Mouse (Mus musculus) erythroid progenitor cell, adult 5-6 weeks (primary cell): ENCODE results near the gene Sf3a3. TPM values are rescaled to one million over a fixed set of nuclear protein-coding genes. Genes with fewer than 3 reads are reported as not detected.
A peak's percentile ranks its signal among the peaks of the same experiment; 100 is the strongest.

Experiments
- ATAC-seq: replicated peaks from 2 replicates; pipeline ENCODE4 v1.8.0; 2016; ENCODE audit warnings: moderate number of reproducible peaks, mild to moderate bottlenecking, moderate TSS enrichment, inconsistent platforms; ENCODE audit not compliant: poor library complexity, low FRiP score, severe bottlenecking
- total RNA-seq, 2 experiments: library from RNA; stranded (forward) in 1 of 2; stranded (reverse) in 1 of 2; fragments of 150-400 nt in 1 of 2; fragments of 186-747, 209-891 nt in 1 of 2; gene quantifications; 2 replicates each; pipeline versions ENCODE4 v1.2.3 to v1.2.4; 2015 to 2017; ENCODE audit warnings: low replicate concordance in 2 of 2

Sf3a3 gene
- 21.3 and 37.7 TPM in 2 replicates for total RNA-seq (2015; ENCODE audit: low replicate concordance)
- total RNA-seq (2017; ENCODE audit: low replicate concordance) = 43.6 and 54.1 TPM in 2 replicates

DNA sequence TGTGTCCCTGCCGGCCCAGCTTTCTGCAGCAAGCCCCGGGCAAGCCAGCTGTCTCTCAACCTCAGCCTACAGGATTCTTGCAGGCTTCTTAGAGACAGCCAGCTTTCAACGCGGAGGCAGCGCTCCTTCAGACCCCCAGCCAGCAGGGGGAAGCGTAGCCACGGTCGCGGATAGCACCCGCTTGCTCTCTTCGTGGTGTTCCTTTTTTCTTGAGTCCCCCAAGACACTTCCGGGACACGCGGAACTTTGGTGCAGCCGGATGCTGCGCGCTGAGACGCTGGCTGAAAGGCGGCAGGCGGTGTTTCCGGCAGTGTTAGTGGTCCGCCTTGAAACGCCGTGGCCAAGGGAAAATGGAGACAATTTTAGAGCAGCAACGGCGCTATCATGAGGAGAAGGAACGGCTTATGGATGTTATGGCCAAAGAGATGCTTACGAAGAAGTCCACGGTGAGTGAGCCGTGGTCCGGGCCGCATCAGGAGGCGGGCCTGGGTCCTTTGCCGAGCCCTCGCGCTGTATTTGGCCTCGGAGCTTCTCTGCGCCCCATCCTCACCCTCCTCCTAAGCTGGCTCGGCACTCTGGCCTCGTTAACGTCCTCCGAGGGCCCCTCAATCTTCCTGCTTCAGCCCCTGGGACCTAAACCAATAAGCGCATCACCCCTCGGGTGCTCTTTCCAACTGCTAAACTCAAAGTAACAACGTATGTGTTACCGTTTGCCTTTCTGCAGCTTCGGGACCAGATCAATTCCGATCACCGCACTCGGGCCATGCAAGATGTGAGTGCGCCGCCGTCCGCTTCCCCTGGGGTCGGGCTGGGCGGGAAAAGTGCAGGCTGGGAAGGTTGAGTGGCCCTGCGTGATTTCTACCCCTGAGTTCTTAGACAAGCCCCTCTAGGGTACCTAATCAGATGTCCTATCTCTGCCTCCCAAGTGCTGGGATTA is at the start of gene Sf3a3:
Gene Sf3a3 (plus strand): TSS at position 232 of the 937 bp plus-strand sequence.
- peak; percentile 93 for ATAC-seq

DNA sequence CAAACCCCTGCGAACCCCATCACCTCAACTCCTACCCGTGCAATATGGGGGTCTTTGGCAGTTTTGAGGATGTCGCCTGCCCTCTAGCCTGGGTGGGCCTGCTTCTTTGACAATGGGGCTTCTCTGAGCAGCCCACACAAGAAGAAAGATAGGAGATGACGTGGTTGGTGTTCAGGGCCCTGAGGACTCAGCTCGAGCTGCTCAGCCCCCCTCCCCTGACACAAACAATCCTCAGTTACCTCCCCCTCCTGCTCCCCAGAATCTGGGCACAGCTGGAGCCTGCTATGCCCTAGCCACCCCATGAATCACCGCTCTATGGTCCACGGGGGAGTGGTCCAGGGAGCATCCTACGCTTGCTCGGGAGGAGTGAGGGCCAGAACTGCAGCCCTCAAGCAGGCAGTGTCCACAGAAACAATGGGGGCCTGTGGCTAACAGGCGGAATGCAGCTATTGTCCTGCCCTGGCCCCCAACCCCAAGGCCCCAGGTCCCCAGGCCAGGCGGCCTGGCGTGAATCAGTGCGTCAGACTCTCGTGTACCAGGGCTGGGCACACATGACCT is 47.0 kb upstream of the Sf3a3 start:
- ATAC-seq = no peak

DNA sequence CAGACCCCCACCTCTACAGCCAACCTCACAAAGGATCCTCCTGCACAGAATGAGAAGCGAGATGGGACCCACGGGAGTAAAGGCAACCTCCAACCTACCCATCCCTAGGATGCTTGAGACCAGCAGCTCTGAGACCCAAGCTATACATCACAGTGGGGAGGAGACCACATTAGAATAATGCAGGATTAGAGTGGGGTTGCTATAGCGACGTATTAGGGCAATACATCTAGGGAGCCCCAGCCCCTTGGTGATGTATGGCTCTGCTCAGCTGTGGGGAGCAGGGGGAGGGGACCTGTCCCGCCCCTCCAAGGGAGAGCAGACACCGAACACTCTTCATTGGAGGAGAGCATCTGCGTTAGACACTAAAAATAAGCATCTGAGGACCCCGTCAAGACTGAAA is 46.5 kb upstream of the Sf3a3 start:
- ATAC-seq = no peak

DNA sequence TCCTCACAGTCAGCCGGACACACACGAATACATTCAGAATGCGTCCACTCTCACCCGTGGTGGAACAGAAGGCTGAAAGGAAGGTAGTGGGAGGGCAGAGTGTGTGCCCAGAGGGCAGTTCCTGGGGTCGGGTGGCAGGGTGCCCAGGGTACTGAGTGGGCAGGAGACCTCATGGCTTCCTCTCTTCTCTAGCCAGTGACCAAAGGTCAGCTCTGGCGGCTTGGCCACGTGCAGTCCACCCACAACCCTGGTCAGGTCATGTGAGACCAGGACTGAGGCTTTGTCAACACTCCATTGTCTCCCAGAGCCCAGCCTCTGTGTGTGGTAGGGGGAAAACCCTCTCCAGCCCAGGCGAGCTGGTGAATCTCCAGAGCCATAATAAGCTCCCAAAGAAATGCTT is 44.3 kb upstream of the Sf3a3 start:
- ATAC-seq = no peak

DNA sequence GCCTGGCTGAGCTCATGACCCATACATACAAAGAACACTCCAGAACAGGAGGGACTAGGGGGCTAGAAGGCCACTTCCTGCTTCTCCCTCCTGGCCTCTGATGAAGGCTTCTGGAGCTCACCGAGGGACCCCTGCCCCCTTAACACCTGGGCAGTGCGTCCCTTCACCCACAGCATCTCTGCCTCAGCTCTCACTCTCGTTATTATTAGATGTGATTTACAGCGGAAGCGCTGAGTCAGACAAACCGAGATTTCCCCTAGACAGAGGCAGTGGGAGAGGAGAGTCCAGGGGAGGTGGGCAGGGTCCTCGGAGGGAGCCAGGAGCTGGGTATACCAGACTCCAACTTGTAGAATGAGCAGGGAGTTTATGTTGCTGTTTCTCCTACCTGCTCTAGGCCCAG is 43.0 kb upstream of the Sf3a3 start:
- ATAC-seq = no peak

DNA sequence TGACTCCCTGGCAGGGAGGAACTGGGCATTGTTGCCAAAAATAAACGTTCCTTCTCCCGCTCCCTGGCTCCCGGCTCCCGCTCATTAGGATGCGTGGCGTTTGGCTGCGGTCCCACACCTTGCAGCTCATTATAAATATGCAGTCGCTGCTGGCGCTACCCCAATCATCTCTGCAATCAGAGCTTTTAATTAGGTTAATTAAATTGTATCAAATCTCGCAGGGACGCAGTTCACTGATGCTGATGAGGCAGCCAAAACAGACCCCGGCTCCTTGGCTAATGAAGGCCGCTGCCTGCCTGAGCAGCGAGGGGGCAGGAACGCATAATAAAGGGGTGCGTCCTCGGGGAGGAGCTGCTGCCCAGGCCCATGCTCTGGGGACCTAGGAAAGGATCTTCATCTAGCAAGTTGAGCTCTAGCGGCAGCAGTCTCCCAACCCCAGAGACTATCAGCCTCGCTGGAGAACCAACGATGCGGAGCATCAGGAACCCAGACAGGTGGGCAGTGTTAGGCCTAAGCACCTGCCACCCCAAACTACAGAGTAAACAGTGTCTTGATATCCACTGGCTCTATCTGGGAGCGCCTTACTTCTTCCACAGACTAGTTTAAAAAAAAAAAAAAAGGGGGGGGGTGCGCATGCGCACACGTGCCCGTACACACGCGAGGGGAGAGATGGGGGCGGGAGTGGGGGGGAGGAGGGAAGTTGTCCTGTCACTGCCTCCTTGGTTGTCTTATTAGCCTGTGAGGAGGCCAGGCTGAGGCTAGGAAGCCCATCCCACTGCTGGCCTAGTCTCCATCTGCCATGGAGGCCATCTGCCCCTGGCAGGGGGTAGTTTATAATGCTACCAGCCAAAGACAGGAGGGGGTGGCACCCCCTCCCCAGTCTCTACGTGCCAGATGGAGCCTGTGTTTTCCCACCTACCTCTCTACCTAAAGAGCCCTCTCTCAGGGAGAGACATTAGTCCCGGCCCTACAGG is 41.9 kb upstream of the Sf3a3 start:
- ATAC-seq = no peak

DNA sequence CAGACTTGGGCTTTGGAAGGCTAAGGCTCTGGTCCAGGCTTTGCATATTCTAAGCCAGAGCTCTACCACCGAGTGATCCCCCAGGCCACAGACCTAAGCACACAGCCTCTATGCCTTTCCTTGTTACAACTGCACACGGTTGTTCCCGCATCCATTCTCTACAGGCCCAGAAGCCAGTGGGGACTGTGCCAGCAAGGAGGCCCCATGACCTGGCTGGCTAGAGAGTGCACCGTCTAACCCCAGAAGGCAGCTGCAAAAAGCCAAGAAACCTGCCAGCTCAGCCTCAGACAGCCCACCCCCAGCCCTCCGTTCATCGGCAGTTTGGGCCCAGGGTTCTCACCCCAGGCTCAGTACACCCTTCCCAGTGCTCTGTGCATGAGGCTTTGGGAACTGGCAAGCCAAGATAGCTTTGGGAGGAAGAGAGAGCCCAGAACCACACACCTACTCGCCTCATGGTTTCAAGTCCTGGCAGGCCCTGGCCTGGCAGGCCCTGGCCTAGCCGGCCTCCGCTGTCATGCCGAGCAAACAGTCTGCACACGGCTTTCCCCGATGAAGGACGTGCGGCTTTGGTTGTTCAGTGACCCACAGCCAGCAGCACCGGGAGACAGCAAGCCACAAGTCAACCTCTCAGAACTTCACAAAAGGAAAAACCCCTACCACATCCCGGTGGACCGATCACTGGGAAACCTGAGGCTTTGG is 40.1 kb upstream of the Sf3a3 start:
- ATAC-seq = peak; percentile 36

DNA sequence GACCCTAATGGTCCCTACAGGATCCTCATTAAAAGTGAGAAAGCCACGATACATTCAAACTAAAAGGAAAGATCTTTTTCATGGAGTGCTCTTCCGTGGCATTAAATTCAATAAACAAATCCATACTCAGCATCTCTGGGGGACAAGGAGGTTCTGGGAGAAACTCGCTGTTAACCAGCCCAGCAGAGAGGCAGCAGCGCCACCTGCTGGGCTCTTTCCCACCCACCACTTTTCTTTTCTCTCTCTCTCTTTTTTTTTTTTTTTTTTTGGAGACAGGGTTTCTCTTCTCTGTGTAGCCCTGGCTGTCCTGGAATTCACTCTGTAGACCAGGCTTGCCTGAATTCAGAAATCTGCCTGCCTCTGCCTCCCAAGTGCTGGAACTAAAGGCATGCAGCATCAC is 39.5 kb upstream of the Sf3a3 start:
- no peak for ATAC-seq

DNA sequence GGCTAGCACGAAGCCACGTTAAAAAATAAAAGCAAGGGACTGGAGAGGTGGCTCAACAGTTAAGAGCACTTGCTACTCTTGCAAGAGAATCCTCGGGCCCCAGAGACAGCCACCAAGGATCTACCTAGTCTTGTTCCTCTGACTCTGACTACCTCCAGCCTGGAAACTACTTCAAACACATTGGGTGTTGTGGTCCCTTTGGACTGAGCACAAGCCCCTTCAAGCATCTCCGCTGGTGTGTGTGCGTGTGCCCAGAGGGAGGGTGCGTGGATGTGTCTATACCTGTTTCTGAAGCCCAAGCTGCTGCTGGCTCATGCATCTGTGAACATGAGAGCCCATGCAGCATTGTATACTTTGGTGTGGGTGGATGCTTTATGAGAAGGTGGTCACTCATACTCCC is 38.6 kb upstream of the Sf3a3 start:
- no peak for ATAC-seq

DNA sequence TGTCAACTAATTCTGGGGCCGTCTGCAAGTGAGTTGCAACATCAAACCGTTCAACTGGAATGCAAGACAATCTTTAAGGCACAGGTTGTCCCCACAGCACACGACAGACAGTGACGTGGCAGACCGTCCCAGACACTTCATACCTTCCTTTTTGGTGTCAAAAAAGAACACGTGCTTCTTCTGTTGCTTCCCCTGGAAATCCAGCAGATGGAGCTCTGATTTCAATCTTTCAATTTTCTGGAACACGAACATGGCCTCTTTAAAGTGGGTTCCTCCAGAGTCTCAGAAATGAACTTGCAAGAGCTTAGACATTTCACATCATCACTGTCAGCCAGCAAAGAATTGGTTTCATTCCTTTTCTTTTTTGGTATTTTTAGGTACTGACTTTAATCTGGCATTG is 32.3 kb upstream of the Sf3a3 start:
- no peak for ATAC-seq

DNA sequence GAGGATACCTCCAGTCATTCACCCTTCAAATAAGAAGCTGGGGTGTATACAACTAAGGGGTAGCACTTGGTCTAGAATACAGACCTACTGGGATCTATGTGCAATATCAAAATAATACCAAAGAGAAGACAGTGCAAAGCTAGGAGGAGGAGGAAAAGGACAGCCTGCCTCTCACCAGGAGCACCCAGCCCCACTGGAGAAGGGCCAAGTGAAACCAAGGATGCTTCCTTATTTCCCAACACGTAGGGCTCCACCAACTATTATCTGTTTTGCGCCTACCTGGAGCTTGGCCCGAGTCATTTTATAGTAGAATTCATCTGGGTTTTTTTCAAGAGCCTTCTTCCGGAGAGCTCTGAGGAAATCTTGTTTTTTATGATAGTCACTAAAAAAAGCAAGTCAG is 31.1 kb upstream of the Sf3a3 start:
- ATAC-seq = no peak

DNA sequence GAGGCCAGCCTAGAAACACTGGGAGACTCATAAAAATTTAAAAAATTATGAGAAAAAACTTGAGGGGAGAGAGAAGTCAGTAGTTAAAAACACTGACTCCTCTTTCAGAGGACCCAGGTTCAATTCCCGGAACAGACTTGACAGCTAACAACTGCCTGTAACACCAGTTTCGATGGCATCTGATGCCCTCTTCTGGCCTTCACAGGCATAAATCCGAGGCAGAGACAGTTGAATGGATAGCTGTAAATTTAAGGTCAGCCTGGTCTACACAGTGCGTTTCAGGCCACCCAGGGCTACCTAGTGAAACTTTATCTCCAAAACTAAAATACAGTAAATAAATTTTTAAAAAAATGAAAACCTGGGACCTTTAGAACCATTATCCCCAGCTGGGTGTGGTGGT is 29.6 kb upstream of the Sf3a3 start:
- no peak for ATAC-seq

DNA sequence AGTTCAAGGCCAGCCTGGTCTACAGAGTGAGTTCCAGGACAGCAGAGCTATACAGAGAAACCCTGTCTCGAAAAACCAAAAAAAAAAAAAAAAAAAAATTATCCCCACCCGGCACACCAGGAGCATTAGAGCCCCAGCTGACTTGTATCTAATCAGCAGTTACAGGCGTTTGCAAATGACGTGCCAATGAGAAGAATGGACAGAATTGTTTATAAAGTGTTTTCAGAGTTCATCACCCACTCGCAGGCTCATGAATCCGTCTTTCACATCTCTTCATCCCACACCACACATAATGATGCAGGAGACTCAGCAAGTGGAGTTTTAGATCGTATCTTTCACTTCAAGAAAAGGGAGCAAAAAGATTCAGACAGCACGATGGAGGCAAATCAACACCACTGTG is 29.1 kb upstream of the Sf3a3 start:
- no peak for ATAC-seq

DNA sequence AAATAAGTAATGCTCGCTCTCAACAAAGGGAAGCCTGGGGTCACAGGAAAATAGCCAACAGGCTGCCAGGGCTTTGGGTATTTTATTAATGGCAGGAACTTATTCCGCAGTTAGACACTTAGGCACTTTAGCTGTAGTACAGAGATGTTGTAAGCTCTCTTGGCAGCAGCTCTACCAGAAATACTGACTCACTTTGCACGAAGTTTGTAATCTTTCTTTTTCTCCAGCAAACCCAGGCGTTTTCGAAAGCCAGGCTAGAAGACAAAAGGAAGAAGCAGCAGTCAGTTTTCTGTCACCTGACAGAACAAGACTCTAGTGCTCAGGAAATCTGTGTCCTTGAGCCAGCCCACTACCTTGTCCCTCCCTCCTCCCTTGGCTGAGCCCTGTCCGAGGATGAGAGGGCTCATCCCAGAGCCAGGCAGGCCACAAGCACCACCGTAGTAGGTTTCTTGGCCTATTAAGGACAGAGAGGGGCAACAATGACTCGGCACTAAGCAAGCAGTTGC is 28.6 kb upstream of the Sf3a3 start:
- ATAC-seq = no peak

DNA sequence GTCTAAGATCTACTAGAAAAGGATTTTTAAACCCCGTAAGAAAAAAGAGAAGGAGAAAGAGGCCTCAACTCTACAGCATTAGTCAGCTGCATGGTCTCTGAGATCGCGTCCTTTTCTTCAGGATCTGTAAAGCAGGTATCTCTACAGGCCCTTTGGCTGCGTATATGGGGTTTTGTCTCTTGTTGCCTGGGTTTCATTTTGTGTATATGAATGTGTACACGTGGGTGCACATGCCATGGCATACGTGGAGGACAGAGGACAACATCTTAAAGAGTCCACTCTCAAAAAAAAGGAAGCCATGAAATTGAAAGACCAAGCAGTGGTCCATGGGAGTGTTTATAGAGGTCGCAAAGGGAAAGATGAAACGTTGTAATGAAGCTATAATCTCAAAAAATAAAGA is 23.1 kb upstream of the Sf3a3 start:
- no peak for ATAC-seq

DNA sequence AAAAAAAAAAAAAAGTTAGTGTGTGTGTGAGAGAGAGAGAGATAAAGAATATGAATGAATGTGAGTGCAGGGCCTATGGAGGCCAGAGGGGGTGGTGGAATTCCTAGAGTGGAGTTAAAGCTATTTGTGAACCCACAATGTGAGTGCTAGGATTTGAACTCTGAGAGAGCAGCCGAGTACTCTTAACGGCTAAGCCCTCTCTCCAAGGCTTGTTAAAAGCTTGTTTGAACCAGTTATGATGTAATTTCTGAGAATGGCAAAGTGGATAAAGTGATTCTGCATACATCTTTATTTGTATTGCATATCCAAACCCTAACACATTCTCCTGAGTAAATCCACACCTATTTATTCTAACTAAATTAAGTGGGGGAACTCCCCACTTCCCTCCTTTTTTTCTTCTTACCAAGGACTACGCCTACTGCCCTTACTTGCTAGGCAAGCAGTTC is 22.1 kb upstream of the Sf3a3 start:
- ATAC-seq = no peak

DNA sequence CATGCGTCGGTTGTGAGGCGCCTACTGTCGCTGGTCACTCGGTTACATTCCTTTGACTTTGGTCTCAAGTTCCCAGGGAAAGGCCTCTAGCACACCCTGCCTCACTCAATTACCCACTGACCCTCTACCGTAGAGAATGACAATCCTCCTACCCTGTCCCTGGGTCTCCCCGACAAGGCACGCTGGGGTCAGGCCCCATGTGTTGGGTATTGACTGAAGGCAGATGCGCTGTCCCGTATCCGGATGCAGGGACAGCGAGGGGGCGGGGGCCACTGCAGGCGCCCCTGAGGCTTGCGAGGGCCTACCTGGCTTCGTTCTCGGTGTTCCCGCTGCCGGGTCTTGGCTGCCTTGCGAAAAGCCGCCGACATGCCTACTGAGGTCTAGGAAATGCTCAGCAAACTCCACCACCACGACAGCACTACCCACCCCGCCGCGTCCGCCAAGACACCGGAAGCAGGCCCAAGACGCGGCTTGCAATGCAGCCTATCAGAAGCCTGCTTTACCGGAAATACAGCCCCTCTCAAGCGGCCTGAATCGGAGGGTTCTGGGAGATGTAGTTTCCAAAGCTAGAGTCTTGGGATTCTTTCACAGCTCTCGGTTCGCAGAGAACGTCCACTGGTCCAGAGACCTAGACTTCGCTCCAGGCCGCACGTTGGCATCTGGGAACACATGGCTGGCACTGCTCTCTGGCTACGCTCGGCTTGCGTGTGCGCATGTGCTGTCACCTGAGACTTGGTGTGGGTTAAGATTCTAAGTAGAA is 21.3 kb upstream of the Sf3a3 start, which contains the start of gene Utp11:
Gene Utp11 (minus strand): TSS at position 466 of the 760 bp plus-strand sequence.
- peak; percentile 99 for ATAC-seq

DNA sequence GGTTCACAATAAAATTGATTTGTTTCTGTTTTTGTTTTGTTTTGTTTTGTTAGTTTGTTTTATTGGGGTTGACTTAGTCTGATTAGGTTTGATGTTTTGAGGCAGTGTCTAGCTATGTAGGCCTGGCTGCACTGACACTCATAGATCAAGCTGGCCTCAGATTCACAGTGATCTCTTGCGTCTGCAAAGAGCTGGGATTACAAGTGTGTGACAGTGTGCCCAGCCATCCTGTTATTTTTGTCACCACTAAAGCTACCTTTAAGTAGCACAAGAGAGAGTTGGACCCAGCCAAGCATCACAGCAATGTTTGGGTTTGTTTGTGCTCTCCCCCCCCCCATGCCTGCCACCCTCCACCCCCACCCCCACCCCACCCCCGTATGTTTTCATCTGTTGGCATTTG is 20.0 kb upstream of the Sf3a3 start:
- no peak for ATAC-seq
